Mouse (Mus musculus) liver, embryonic 13.5 days (tissue): Measurements from ENCODE around the gene 1500011B03Rik. TPM values are rescaled to one million over a fixed set of nuclear protein-coding genes. Genes with fewer than 3 reads are reported as not detected.

Source experiments
- ATAC-seq: fragments of 200-750 bp; cut with Nextera tagmentation; 2 replicates; pipeline ENCODE4 v1.8.0; 2017; ENCODE audit warnings: low read depth, mild to moderate bottlenecking, moderate number of reproducible peaks, moderate library complexity
- DNase-seq: peaks from one replicate; pipeline ENCODE4 v3.0.0; 2022
- H3K27ac ChIP-seq: fragments of 300-500 bp; sonication (generic); 2 replicates; pipeline ENCODE4 v1.5.1; 2015; ENCODE audit warnings: moderate library complexity, mild to moderate bottlenecking, inconsistent platforms
- H3K27me3 ChIP-seq: fragments of 300-500 bp; sonication (generic); 2 replicates; pipeline ENCODE4 v1.6.1; 2015; ENCODE audit warnings: mild to moderate bottlenecking, inconsistent platforms
- H3K36me3 ChIP-seq: fragments of 300-500 bp; sonication (generic); 2 replicates; pipeline ENCODE4 v1.6.1; 2015; ENCODE audit warnings: mild to moderate bottlenecking, inconsistent platforms
- H3K4me1 ChIP-seq: fragments of 300-500 bp; sonication (generic); replicated peaks from 2 replicates; pipeline ENCODE4 v1.6.1; 2015; ENCODE audit warnings: inconsistent platforms
- H3K4me2 ChIP-seq: fragments of 300-500 bp; sonication (generic); 2 replicates; pipeline ENCODE4 v1.6.1; 2015; ENCODE audit warnings: inconsistent platforms, mild to moderate bottlenecking, moderate library complexity
- H3K4me3 ChIP-seq: fragments of 300-500 bp; sonication (generic); replicated peaks from 2 replicates; pipeline ENCODE4 v1.5.1; 2015; ENCODE audit warnings: mild to moderate bottlenecking, inconsistent platforms
- H3K9ac ChIP-seq: fragments of 300-500 bp; sonication (generic); 2 replicates; pipeline ENCODE4 v1.6.1; 2015; ENCODE audit warnings: mild to moderate bottlenecking, inconsistent platforms
- H3K9me3 ChIP-seq: fragments of 300-500 bp; sonication (generic); replicated peaks from 2 replicates; pipeline ENCODE4 v1.6.1; 2016; ENCODE audit warnings: inconsistent platforms
- WGBS: fragments of 180-500 bp; shearing (Covaris S2); methylation state at CpG from one replicate; pipeline ENCODE4 v1.1.7; 2015; ENCODE audit not compliant: insufficient replicate concordance; 5-methylcytosine and 5-hydroxymethylcytosine counted together
- polyA plus RNA-seq: library from polyadenylated mRNA; unstranded; fragments of >200 nt; fragmentation: Nextera tagmentation; extraction: Ambion mirVana; gene quantifications from 2 replicates; pipeline ENCODE4 v1.2.1, GENCODE M21; 2015

1500011B03Rik gene
- polyA plus RNA-seq, 1 experiment from 2014 or later: 31.0 TPM

DNA sequence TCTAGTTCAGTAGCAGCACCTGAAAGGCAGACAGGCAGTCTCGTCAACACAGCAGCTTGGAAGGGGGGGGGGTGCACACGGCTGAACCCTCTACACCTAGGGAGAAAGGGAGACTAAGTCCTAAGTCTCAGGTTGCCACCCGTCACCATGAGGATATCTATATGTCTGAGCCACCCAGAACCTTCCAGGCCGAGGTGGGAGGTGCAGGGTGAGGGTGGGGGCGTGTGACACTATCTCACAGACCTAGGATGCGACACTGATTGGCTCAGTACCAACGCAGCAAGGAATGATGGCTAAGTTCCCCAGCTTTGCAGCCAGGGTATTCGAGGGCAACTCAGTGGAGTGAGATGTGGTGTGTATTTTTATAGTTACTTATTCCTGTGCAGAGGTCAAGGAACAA is 14.9 kb downstream of the 1500011B03Rik start:
- peak; percentile 58 for ATAC-seq
- Histone ChIP-seq H3K4me3 (no peak overlapping the region), H3K4me2 (no peak overlapping the region), H3K9ac (peak overlapping the region; percentile 60), H3K36me3 (peaks cover 36% of the 10 kb centered on the region), H3K4me1 (peaks cover 89% of the 10 kb centered on the region), H3K27me3 (no peaks in the 10 kb centered on the region), H3K9me3 (no peaks in the 10 kb centered on the region), H3K27ac (peak overlapping the region; percentile 86)
- WGBS: 24% methylated on average over 8 of the region's 8 CpGs
- no peak for DNase-seq

- no peak for ATAC-seq
- Histone ChIP-seq H3K4me3 (no peak overlapping the region), H3K27ac (peak overlapping the region; percentile 86), H3K4me1 (peaks cover 85% of the 10 kb centered on the region), H3K4me2 (peak overlapping the region; percentile 60), H3K36me3 (peaks cover 41% of the 10 kb centered on the region), H3K9me3 (no peaks in the 10 kb centered on the region), H3K27me3 (no peaks in the 10 kb centered on the region), H3K9ac (peak overlapping the region; percentile 60)
- WGBS: 30% methylated on average over 6 of the region's 6 CpGs
- no peak for DNase-seq
Observed at GRCm38 (mm10) chr5:114807893-114808292, 15.4 kb downstream of the 1500011B03Rik start.

GRCm38 (mm10) chr5:114807468-114807867 is 15.8 kb downstream of the 1500011B03Rik start:
- ATAC-seq (peak; percentile 86), DNase-seq (peak; percentile 58)
- Histone ChIP-seq H3K9ac (peak overlapping the region; percentile 60), H3K4me3 (no peak overlapping the region; the same call in 1 of the 2 replicates), H3K27me3 (no peaks in the 10 kb centered on the region), H3K27ac (peak overlapping the region; percentile 86), H3K9me3 (no peaks in the 10 kb centered on the region), H3K36me3 (peaks cover 45% of the 10 kb centered on the region), H3K4me1 (peaks cover 81% of the 10 kb centered on the region), H3K4me2 (peak overlapping the region; percentile 60)
- 14% methylated on average over 8 of the region's 8 CpGs for WGBS

GRCm38 (mm10) chr5:114807063-114807462 is 16.2 kb downstream of the 1500011B03Rik start:
- peak overlapping the region; percentile 86 for H3K27ac ChIP-seq
- WGBS: 16% methylated on average over 9 of the region's 9 CpGs
- H3K4me2 ChIP-seq: peak overlapping the region; percentile 60
- ATAC-seq: peak; percentile 72
- peak overlapping the region; percentile 60 for H3K9ac ChIP-seq
- no peak for DNase-seq
- H3K27me3 ChIP-seq: no peaks in the 10 kb centered on the region
- peaks cover 77% of the 10 kb centered on the region for H3K4me1 ChIP-seq
- peaks cover 49% of the 10 kb centered on the region for H3K36me3 ChIP-seq
- H3K9me3 ChIP-seq: no peaks in the 10 kb centered on the region
- no peak overlapping the region; the same call in 1 of the 2 replicates for H3K4me3 ChIP-seq

DNA sequence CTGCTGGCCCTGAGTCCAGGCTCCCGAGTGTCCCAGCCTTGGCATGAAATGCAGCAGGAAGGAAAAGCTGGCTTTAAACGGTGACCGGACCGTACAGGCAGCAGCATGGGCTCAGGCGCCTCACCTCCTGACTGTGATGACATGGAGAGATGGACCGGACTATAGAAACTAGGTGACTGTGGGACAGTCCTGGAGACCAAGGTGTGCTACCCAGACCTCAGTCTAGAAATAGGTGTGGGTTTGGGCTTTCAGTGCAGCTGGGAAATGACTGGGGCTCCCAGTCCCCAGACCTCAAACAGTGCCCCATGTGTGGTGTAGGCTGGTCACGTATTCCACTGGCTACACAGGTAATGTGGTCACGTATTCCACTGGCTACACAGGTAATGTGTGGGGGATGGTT is 16.6 kb downstream of the 1500011B03Rik start:
- Histone ChIP-seq H3K4me1 (peaks cover 76% of the 10 kb centered on the region), H3K9me3 (no peaks in the 10 kb centered on the region), H3K36me3 (peaks cover 54% of the 10 kb centered on the region), H3K27ac (peak overlapping the region; percentile 86), H3K9ac (peak overlapping the region; percentile 60), H3K27me3 (no peaks in the 10 kb centered on the region), H3K4me2 (peak overlapping the region; percentile 60), H3K4me3 (no peak overlapping the region)
- 48% methylated on average over 8 of the region's 8 CpGs for WGBS
- DNase-seq: no peak
- ATAC-seq: no peak

GRCm38 (mm10) chr5:114805436-114806350 is 17.6 kb downstream of the 1500011B03Rik start:
- no peak for DNase-seq
- H3K4me3 ChIP-seq: no peak overlapping the region
- WGBS: 50% methylated on average over 15 of the region's 15 CpGs
- H3K27ac ChIP-seq: peak overlapping the region; percentile 86
- H3K36me3 ChIP-seq: peaks cover 62% of the 10 kb centered on the region
- no peaks in the 10 kb centered on the region for H3K27me3 ChIP-seq
- H3K9ac ChIP-seq: peak overlapping the region; percentile 60; the same call in 1 of the 2 replicates
- H3K4me2 ChIP-seq: peak overlapping the region; percentile 60
- peaks cover 76% of the 10 kb centered on the region for H3K4me1 ChIP-seq
- ATAC-seq: no peak
- H3K9me3 ChIP-seq: no peaks in the 10 kb centered on the region

DNA sequence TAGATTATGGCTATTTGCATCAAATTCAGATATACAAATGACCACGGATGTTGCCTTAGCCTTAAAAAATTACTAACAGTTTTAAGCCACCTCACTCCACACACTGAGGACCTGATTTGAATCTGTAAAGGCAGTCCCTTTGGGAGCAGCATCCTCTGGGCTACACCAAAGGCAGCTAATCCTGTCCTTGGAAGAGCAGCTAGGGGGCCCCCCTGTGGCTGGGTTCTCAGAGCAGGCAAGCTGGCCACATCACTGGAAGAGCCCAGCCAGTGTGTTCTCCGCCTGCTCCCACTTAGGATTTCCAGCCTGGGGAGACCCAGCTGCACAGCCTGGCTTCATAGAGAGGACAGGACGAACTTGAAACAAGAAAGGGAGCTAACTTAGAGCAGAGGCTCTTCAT is 18.3 kb downstream of the 1500011B03Rik start:
- Histone ChIP-seq H3K4me2 (no peak overlapping the region), H3K9ac (no peak overlapping the region), H3K9me3 (no peaks in the 10 kb centered on the region), H3K27ac (no peak overlapping the region), H3K4me1 (peaks cover 76% of the 10 kb centered on the region), H3K4me3 (no peak overlapping the region), H3K27me3 (no peaks in the 10 kb centered on the region), H3K36me3 (peaks cover 66% of the 10 kb centered on the region)
- no peak for ATAC-seq
- no peak for DNase-seq
- 62% methylated on average over 3 of the region's 3 CpGs for whole genome bisulfite sequencing

DNA sequence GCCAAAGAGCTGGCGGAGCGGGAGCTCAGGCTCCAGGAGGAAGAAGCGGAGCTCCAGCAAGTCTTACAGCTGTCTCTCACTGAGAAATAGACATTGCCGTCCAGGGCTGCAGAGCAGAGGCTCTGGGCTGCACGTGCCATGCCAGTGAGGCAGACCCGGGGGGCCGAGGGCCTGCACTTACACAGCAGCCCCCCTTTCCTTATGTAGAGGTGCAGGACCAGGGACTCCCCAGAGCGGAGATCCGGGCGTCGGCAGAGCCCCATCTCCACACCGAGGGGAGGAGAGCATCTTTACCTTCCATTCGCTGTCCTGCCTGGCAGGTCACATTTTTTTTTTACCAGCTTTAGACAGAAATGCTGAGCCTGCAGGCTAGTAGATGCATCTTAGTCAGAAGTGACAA is 18.9 kb downstream of the 1500011B03Rik start:
- no peak overlapping the region for H3K27ac ChIP-seq
- peaks cover 73% of the 10 kb centered on the region for H3K36me3 ChIP-seq
- DNase-seq (no peak), ATAC-seq (no peak)
- 88% methylated on average over 13 of the region's 13 CpGs for WGBS
- no peak overlapping the region for H3K4me2 ChIP-seq
- H3K4me1 ChIP-seq: peaks cover 73% of the 10 kb centered on the region
- H3K27me3 ChIP-seq: no peaks in the 10 kb centered on the region
- H3K9ac ChIP-seq: no peak overlapping the region
- no peaks in the 10 kb centered on the region for H3K9me3 ChIP-seq
- no peak overlapping the region for H3K4me3 ChIP-seq

DNA sequence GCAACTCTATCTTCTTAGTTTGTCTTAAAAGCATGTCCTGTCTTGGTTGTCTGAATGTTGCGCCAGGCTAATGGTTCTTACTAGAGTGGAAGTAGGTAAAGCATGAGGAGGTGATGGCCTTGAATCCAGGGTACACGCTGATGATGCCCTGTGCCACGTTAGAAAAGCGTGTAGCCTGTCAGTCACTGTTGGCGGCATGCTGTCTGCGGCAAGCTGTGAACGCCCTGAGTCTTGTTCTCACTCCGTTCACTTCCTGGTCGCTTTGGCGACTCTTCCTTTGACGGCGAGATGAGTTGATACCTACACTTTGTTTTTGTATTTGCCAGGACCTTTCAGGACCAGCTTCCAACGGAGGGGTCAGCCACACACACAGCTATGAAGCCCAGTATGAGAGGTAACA is 20.0 kb downstream of the 1500011B03Rik start:
- peaks cover 62% of the 10 kb centered on the region for H3K4me1 ChIP-seq
- WGBS: 89% methylated on average over 13 of the region's 13 CpGs
- no peak for ATAC-seq
- no peak overlapping the region for H3K4me2 ChIP-seq
- H3K36me3 ChIP-seq: peaks cover 84% of the 10 kb centered on the region
- H3K27ac ChIP-seq: no peak overlapping the region
- no peaks in the 10 kb centered on the region for H3K9me3 ChIP-seq
- DNase-seq: no peak
- no peaks in the 10 kb centered on the region for H3K27me3 ChIP-seq
- H3K4me3 ChIP-seq: no peak overlapping the region
- no peak overlapping the region for H3K9ac ChIP-seq

GRCm38 (mm10) chr5:114801841-114802240 is 21.4 kb downstream of the 1500011B03Rik start:
- DNase-seq: no peak
- Histone ChIP-seq H3K9me3 (no peaks in the 10 kb centered on the region), H3K4me3 (no peak overlapping the region), H3K9ac (no peak overlapping the region), H3K4me1 (peaks cover 52% of the 10 kb centered on the region), H3K4me2 (no peak overlapping the region), H3K27ac (no peak overlapping the region; the same call in 1 of the 2 replicates), H3K36me3 (peaks cover 98% of the 10 kb centered on the region), H3K27me3 (no peaks in the 10 kb centered on the region)
- ATAC-seq: no peak
- 89% methylated on average over 6 of the region's 6 CpGs for WGBS

DNA sequence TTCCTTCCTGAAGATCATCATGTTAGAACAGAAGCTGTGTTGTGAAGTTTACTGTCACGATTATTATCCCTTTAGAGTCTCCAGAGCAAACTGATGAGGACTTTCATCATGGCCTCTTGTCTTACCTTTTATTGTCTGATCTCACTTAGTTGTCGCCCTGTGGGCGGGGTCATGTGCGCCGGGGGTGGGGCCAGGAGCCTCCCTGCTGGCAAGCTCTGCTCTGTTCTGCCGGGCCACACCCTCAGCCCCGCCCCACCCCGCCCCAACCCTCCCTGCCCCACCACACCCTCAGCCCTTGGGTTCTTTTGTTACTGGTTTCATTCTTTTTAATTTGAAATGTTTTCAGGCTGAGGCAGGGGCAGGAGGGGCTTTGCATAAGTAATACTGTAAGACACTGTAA is 22.2 kb downstream of the 1500011B03Rik start:
- H3K9ac ChIP-seq: no peak overlapping the region
- 19% methylated on average over 8 of the region's 8 CpGs for WGBS
- H3K4me2 ChIP-seq: no peak overlapping the region
- H3K27me3 ChIP-seq: no peaks in the 10 kb centered on the region
- ATAC-seq: peak; percentile 76
- peaks cover 98% of the 10 kb centered on the region for H3K36me3 ChIP-seq
- H3K4me3 ChIP-seq: no peak overlapping the region
- no peak overlapping the region for H3K27ac ChIP-seq
- DNase-seq: peak; percentile 75
- H3K9me3 ChIP-seq: no peaks in the 10 kb centered on the region
- peaks cover 51% of the 10 kb centered on the region for H3K4me1 ChIP-seq
